Mouse (Mus musculus) layer of hippocampus, postnatal 36 days (tissue): Measurements from ENCODE around the gene Dnmt3b. TPM values are rescaled to one million over a fixed set of nuclear protein-coding genes. Genes with fewer than 3 reads are reported as not detected.
A peak's percentile ranks its signal among the peaks of the same experiment; 100 is the strongest.
"Not testable (repeated sequence)": the region's sequence is repeated elsewhere in the genome, so short reads cannot be mapped to it uniquely, and the experiment has no call there.

Experiments
- DNase-seq, 2 experiments: peaks; one replicate each; pipeline ENCODE4 v3.0.0; 2022
- total RNA-seq, 2 experiments: library from RNA; stranded (reverse); gene quantifications; 2 replicates each; pipeline ENCODE4 v1.2.3; 2021

Dnmt3b gene
- total RNA-seq, 2 experiments from 2014 or later, result 1.3 to 1.6 TPM

GRCm38 (mm10) chr2:153638977-153639680 is 10.1 kb upstream of the Dnmt3b start:
- DNase-seq, result no peak

DNA sequence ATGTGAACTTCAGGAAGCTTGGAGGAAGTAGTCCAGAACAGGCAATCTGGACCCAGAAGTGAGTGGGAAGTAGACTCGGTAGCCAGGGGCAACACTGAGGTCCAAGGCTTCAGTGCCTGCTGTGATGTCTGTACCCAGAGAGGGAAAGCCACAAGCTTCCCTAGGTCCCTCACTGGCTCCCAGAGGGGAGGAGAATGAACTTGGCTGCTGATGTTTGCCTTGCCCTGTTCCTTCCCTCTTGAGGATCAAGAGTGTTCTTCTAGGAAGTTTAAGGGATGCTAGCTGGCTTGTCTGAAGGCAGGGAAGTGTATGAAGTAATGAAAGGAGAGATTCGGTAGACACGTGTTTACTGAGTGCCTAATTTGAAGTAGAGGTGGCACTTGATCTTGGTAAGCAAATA is 6.8 kb upstream of the Dnmt3b start:
- no peak for DNase-seq

- no peak for DNase-seq
Observed at GRCm38 (mm10) chr2:153642999-153643398, 6.3 kb upstream of the Dnmt3b start.

GRCm38 (mm10) chr2:153648773-153649297 is 415 bp upstream of the Dnmt3b start:
- peak in 1 of 2 experiments; percentile 2 for DNase-seq

- DNase-seq, result no peak
Observed at GRCm38 (mm10) chr2:153650014-153650687, 901 bp downstream of the Dnmt3b start.

DNA sequence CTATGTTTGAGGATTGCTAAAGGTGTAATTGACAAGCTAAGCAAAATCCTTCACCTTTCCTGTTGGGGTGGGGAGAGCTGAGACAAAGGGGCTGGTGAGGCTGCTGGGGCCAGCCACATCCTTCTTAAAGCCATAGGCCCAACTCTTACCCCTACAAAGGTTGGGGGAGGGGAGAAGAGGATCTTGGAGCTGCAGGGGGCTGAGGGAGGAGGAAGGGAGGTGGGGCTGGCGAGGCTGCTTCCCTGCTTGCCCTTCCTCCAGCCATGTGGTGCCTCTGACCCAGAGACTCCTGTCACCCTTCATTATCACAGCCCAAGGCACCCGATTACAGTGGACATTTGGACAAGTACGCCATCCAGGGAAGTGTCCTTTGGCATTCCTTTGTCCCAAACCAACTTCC is 2.4 kb downstream of the Dnmt3b start:
- DNase-seq, result no peak

DNA sequence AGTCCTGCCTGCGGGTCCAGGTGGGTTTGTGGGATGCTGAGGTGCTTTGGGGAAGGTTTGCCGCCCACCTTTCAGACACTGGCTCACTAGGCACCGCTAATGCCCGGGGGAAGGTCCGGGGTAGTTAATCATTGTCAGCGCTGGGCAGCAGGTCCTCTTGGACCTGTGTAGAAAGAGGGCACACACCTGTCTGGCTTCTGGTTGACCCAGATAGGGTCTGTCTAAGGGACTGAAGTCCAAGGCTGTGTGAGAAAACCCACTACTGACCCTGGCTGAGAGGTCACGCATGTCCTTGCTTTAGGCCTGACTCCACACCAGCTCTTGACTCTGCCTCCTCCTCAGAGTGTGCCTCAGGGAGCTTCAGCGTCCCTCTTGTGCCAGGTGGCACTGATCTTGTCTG is 8.4 kb downstream of the Dnmt3b start:
- DNase-seq, result not testable (repeated sequence)

- no peak for DNase-seq
Observed at GRCm38 (mm10) chr2:153660616-153661015, 11.4 kb downstream of the Dnmt3b start.

GRCm38 (mm10) chr2:153665401-153665800 is 16.2 kb downstream of the Dnmt3b start:
- no peak for DNase-seq

GRCm38 (mm10) chr2:153668754-153669376 is 19.6 kb downstream of the Dnmt3b start:
- peak in 1 of 2 experiments; percentile 16 for DNase-seq

- no peak for DNase-seq
Observed at GRCm38 (mm10) chr2:153670111-153670510, 20.9 kb downstream of the Dnmt3b start.

DNA sequence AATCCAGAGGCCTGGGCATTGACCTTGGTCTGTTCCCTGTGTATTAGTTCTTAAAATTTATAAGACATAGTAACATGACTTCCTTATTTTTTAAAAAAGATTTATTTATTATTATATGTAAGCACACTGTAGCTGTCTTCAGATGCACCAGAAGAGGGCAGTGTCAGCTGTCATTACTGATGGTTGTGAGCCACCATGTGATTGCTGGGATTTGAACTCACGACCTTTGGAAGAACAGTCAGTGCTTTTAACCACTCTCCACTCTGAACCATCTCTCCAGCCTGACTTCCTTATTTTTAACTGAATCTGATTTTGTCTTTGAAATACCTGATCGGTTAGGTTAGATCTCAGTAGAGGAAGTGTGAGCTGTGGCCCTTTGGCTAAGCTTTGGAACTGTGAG is 23.4 kb downstream of the Dnmt3b start:
- no peak for DNase-seq

- not testable (repeated sequence) for DNase-seq
Observed at GRCm38 (mm10) chr2:153675364-153675763, 26.1 kb downstream of the Dnmt3b start.

DNA sequence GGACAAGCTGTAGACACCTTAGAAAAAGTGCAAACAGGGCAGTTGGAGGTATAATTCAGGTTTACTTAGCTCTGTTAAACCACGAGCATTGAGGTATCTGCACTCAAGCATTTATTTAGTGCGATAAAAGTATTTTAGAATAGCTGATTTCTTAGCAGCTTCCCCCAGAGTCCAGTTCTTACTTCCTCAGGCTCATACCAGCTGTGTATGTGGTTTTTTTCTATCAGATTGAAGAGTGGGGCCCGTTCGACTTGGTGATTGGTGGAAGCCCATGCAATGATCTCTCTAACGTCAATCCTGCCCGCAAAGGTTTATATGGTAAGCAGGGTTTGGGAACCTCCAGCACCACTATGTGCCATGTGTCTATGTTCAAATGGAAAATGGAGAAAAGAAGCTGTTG is 27.7 kb downstream of the Dnmt3b start:
- DNase-seq, result no peak

GRCm38 (mm10) chr2:153677550-153677949 is 28.3 kb downstream of the Dnmt3b start:
- DNase-seq, result no peak

DNA sequence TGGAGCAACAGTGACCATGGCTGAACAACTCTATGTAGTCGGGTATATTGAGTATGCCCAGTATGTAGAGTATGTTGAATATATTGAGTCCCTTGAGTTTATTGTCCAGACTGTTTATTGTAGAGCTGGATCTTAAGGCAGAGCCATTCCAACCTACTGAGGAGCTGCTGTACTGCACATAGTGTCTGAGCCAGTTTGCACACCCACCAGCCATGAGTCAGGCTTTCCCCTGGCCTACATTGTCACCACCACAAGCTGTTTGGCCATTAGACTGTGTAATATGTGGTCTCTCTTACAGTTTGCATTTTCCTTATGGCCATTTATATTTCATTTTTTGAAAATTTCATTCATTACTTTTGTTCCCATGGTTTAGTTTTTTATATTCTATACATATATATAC is 30.7 kb downstream of the Dnmt3b start:
- DNase-seq, result no peak

DNA sequence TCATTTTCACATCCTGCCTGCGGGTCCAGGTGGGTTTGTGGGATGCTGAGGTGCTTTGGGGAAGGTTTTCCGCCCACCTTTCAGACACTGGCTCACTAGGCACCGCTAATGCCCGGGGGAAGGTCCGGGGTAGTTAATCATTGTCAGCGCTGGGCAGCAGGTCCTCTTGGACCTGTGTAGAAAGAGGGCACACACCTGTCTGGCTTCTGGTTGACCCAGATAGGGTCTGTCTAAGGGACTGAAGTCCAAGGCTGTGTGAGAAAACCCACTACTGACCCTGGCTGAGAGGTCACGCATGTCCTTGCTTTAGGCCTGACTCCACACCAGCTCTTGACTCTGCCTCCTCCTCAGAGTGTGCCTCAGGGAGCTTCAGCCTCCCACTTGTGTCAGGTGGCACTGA is 44.2 kb downstream of the Dnmt3b start:
- not testable (repeated sequence) for DNase-seq

- no peak for DNase-seq
Observed at GRCm38 (mm10) chr2:153694462-153695085, 45.3 kb downstream of the Dnmt3b start.

DNA sequence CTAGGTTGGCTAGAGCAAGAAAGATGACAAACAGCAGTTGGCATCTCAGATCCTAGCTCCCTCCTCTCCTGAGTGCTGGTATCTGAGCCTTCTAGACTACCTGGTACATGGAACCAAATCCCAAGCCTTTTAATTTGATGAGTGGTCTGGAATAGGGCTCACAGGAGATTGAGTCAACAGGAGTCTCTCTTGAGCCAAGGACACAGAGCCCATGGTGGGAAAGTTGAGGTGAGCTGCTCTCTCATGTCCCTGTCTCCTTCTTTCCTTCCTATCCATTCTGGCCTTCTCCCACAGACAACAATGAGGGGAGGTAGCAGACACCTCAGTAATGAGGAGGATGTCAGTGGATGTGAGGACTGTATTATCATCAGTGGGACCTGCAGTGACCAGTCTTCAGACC is 47.1 kb downstream of the Dnmt3b start, which contains the start of gene Dnmt3c:
Gene Dnmt3c, plus strand, starts transcription at position 301 of the 400 bp plus-strand sequence.
- no peak for DNase-seq

- DNase-seq, result no peak
Observed at GRCm38 (mm10) chr2:153703389-153703788, 54.1 kb downstream of the Dnmt3b start.

DNA sequence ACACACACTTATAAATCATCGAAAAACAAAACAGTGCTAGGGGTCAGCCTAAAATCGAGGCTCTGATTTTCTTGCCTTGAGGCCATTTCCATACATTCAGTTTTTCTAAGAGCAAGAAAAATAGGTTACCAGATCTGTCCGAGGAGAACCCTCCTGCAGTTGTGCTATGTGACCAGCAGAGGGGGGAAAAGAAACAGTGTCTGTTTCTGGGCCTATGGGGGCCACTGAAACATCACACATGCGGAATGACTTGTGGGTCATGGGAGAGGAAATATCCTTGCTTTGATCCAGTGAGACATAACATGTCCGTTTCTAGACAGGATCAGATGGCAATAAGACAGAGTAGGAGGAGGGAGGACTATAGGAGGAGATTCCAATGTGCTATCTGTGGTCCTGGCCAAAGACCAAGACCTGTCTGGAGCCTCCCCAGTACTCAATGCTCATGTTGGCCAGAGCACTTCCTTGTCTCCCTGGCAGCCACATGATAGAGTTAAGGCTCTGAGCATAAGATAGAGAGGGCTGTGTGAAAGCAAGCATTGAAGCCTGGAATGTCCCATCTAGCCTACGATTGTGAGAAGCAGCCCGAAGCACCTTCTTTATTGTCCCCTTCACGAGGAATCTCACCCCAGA is 61.6 kb downstream of the Dnmt3b start:
- no peak for DNase-seq

DNA sequence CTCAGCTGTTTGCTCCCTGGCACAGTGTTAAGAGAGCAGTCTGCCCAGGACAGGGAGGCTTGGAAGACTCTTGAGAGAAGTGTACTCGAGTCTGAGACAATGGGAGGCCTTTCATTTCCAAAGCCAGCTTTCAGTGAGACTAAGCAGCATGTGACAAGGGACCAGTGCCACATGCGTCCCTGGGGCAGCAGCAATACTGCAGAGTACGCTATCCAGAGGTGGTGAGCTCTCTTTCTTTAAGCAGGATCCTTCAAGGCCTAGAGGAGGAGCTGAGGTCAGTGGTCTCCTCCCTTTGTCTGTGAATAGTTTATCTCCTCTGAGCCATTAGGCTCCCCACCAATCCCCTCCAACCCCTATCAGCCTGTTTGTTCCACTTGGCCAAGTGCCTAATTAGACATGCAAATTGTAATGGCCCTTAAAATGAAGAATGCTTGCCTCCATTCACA is 63.4 kb downstream of the Dnmt3b start:
- DNase-seq, result peak; percentile 25 to 31
